In genomic region chr10:127500894-127501893, GRCm38 (mm10) we compare ENCODE assay signal across 19 mouse cellular contexts. TPM values are rescaled to one million over a fixed set of nuclear protein-coding genes. Genes with fewer than 3 reads are reported as not detected.
DNase-seq lines count a peak whose midpoint lies in the region; ATAC-seq lines count a peak whose summit lies in the region.
"Had no signal": no experiment of that assay in that cellular context is flagged by ENCODE, and none has a peak within 500 bp of the region (broad histone marks: within the 10 kb centered on the region; RNA-seq: fewer than 3 reads in every experiment).

Stac3 (plus strand) TSS chr10:127501686.

- WGBS in liver, embryonic 11.5 days = 64% methylated on average over 13 of the region's 13 CpGs
- WGBS in liver, embryonic 12.5 days (ENCODE audit: insufficient replicate concordance) = 60% methylated on average over 13 of the region's 13 CpGs
- WGBS in embryonic facial prominence, embryonic 15.5 days = 59% methylated on average over 13 of the region's 13 CpGs

- no peaks in the 10 kb centered on the region for H3K9me3 ChIP-seq in liver, embryonic 11.5 days (ENCODE audit: control insufficient read depth, low read length)
- no peaks in the 10 kb centered on the region for H3K9me3 ChIP-seq in liver, embryonic 12.5 days (replicated peaks)
- no peaks in the 10 kb centered on the region for H3K9me3 ChIP-seq in embryonic facial prominence, embryonic 15.5 days (replicated peaks)
- H3K9me3 ChIP-seq: forebrain, embryonic 10.5 days; heart, embryonic 12.5 days; neural tube, embryonic 13.5 days had no signal

- H3K4me2 ChIP-seq in liver, embryonic 11.5 days = no peak within 1 kb of the TSS
- H3K4me2 ChIP-seq in liver, embryonic 12.5 days = no peak within 1 kb of the TSS
- no peak within 1 kb of the TSS for H3K4me2 ChIP-seq in embryonic facial prominence, embryonic 15.5 days (replicated peaks)
- H3K4me2 ChIP-seq: heart, embryonic 12.5 days; neural tube, embryonic 13.5 days had no signal

- no peak within 1 kb of the TSS for H3K4me3 ChIP-seq in liver, embryonic 11.5 days (ENCODE audit: low read depth, low read length)
- H3K4me3 ChIP-seq in liver, embryonic 12.5 days = no peak within 1 kb of the TSS
- H3K4me3 ChIP-seq in embryonic facial prominence, embryonic 15.5 days (replicated peaks) = no peak within 1 kb of the TSS
- H3K4me3 ChIP-seq: forebrain, embryonic 10.5 days; heart, embryonic 12.5 days; neural tube, embryonic 13.5 days had no signal

- ATAC-seq in liver, embryonic 11.5 days (replicated peaks; ENCODE audit: low FRiP score) = peak; percentile 41; the same call in 1 of the 2 replicates
- ATAC-seq in liver, embryonic 12.5 days = no peak
- ATAC-seq in embryonic facial prominence, embryonic 15.5 days (ENCODE audit: insufficient number of reproducible peaks, low FRiP score, low TSS enrichment, low read depth) = peak; percentile 75
- ATAC-seq in megakaryocyte-erythroid progenitor cell, adult 5-6 weeks (replicated peaks; ENCODE audit: low FRiP score, low TSS enrichment, poor library complexity, severe bottlenecking) = no peak
- ATAC-seq: CD4-positive, CD25-positive, alpha-beta regulatory T cell, adult 4 months; hindbrain, embryonic 16.5 days had no signal

- no peak within 1 kb of the TSS for H3K9ac ChIP-seq in liver, embryonic 11.5 days (ENCODE audit: low read depth, low read length)
- H3K9ac ChIP-seq in liver, embryonic 12.5 days = no peak within 1 kb of the TSS
- no peak within 1 kb of the TSS for H3K9ac ChIP-seq in embryonic facial prominence, embryonic 15.5 days
- H3K9ac ChIP-seq: heart, embryonic 12.5 days; neural tube, embryonic 13.5 days had no signal

- no peaks in the 10 kb centered on the region for H3K4me1 ChIP-seq in liver, embryonic 11.5 days (replicated peaks; ENCODE audit: control insufficient read depth, insufficient read depth, low read length)
- peaks cover 11% of the 10 kb centered on the region for H3K4me1 ChIP-seq in liver, embryonic 12.5 days
- no peaks in the 10 kb centered on the region for H3K4me1 ChIP-seq in embryonic facial prominence, embryonic 15.5 days
- H3K4me1 ChIP-seq: forebrain, embryonic 10.5 days; heart, embryonic 12.5 days; neural tube, embryonic 13.5 days had no signal

- no peak for DNase-seq in liver, embryonic 11.5 days (ENCODE audit: low spot score)
- no peak for DNase-seq in gastrocnemius, postnatal 36 days
- no peak for DNase-seq in frontal cortex, postnatal 25 days (ENCODE audit: low spot score in 2 of 2)
- DNase-seq in cerebellum, postnatal 25 days = no peak
- DNase-seq: adrenal gland, adult 8-10 months; cerebellum, adult 18-20 months; heart, postnatal 36 days; kidney, adult 8-10 months; kidney, postnatal 4 days; lung, adult 18-20 months had no signal

- intact Hi-C loops in gastrocnemius, postnatal 36 days (cut with DNase I) = no loop called here

- H3K27ac ChIP-seq in liver, embryonic 11.5 days (ENCODE audit: low read depth, low read length) = no peak within 1 kb of the TSS
- H3K27ac ChIP-seq in liver, embryonic 12.5 days = no peak within 1 kb of the TSS
- H3K27ac ChIP-seq in embryonic facial prominence, embryonic 15.5 days (replicated peaks) = no peak within 1 kb of the TSS
- H3K27ac ChIP-seq: forebrain, embryonic 10.5 days; neural tube, embryonic 13.5 days had no signal

- H3K36me3 ChIP-seq in liver, embryonic 11.5 days (ENCODE audit: control insufficient read depth, insufficient read depth, low read length) = peaks cover 23% of the 10 kb centered on the region
- H3K36me3 ChIP-seq in liver, embryonic 12.5 days = peaks cover 45% of the 10 kb centered on the region
- H3K36me3 ChIP-seq in embryonic facial prominence, embryonic 15.5 days = peaks cover 53% of the 10 kb centered on the region

- no peaks in the 10 kb centered on the region for H3K27me3 ChIP-seq in liver, embryonic 11.5 days (replicated peaks; ENCODE audit: control insufficient read depth, insufficient read depth, low read length)
- 0 out of 2 replicates have a peak, but pooled peaks cover 7% of the 10 kb centered on the region for H3K27me3 ChIP-seq in liver, embryonic 12.5 days (replicated peaks)
- peaks cover 4% of the 10 kb centered on the region; the same call in 1 of the 2 replicates for H3K27me3 ChIP-seq in embryonic facial prominence, embryonic 15.5 days
- H3K27me3 ChIP-seq: heart, embryonic 12.5 days had no signal

RNA-seq across cellular contexts. Expression of gene Stac3, which starts in this region (rescaled TPM):
- polyA plus RNA-seq in liver, embryonic 11.5 days (2014; fragmentation: Nextera tagmentation; extraction: Ambion mirVana) = 0.32 and 0.39 TPM in 2 replicates
- 0.24 and 0.45 TPM in 2 replicates for polyA plus RNA-seq in liver, embryonic 12.5 days (2016; fragmentation: Nextera tagmentation; extraction: Ambion mirVana)
- polyA plus RNA-seq in embryonic facial prominence, embryonic 15.5 days (2015; fragmentation: Nextera tagmentation; extraction: Ambion mirVana) = 22.7 and 26.0 TPM in 2 replicates
- 100 to 1,000 TPM; 342 to 376 TPM for total RNA-seq in gastrocnemius, postnatal 36 days (2021)
- total RNA-seq in megakaryocyte-erythroid progenitor cell, adult 5-6 weeks (2014; fragmentation: Nextera tagmentation) = not detected in 2 replicates
- not detected in 2 replicates for total RNA-seq in megakaryocyte-erythroid progenitor cell, adult 5-6 weeks (2017)
- total RNA-seq: MEL had no signal

Comparison
In these comparisons a context has a peak if more than half of its experiments do, and no peak if none do; other contexts are left out.
1. RNA of gene Stac3 (total RNA-seq): 342 to 376 TPM in gastrocnemius, postnatal 36 days; not detected in megakaryocyte-erythroid progenitor cell, adult 5-6 weeks; every median in the first group is over 100 times any median in the second.
2. RNA of gene Stac3 (polyA plus RNA-seq): 22.7 to 26.0 TPM in embryonic facial prominence, embryonic 15.5 days; 0.24 to 0.45 TPM in liver, embryonic 12.5 days and 0.32 to 0.39 TPM in liver, embryonic 11.5 days; every median in the first group is over 10 times any median in the second.
3. Peak in ATAC-seq in liver, embryonic 11.5 days; RNA of the gene not detected or under 1 TPM.